Mouse (Mus musculus): Measurements from ENCODE around the gene Nt5c.
"Not testable (repeated sequence)": the region's sequence is repeated elsewhere in the genome, so short reads cannot be mapped to it uniquely, and the experiment has no call there.

Gene Nt5c

DNA sequence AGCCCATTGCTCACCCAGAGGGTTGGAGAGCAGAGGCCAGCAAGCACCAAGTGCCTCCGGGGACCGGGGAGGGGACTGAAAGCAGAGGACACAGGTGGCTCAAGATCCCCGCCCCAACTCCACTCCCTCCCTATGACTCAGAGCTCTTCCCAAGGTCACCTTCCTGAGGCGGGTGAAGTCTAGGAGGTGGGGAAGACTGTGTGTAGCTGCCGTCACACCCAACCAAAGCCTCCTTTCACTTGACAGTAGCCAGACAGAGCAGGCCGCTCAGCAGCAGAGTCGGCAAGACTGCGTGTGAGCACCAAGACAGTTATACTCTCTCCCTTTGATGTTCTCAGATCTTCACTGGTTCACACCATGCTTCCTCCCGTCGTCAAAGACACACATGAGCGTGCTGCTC, 28.3 kb downstream of the Nt5c start:
- no peak for DNase-seq

DNA sequence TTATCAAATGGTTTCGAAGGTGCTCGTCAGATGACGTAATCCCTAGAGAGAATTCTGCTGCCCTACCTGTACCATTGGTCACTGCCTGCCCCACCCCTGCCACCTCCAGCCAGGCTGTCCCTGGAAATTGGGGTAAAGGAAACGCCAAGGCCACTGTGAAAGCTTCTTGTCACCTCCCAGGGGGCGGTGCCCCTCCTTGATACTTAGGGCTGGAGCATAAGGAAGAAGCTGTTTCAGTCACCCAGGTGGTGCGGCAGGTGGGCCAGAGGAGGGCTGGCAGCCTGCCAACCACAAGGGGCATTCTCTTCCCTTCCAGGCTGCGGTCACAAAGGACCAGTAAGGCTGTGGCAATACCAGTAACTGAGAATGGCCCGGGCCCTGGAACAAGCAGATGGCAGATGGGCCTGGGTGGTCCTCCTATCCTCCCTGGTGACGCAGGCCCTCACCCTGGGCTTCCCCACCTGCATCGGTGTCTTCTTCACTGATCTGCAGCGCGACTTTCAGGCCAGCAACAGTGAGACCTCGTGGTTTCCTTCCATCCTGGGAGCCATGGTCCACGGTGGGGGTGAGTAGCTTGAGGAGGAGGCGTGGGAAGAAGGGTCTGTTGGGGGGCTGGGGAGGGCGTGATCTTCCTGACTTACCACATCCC, 29.3 kb downstream of the Nt5c start, which contains the start of gene Slc16a5:
Slc16a5 (plus strand) TSS at position 232 of the 649 bp plus-strand sequence.
- DNase-seq = peak in 1 of 2 experiments; percentile 56

DNA sequence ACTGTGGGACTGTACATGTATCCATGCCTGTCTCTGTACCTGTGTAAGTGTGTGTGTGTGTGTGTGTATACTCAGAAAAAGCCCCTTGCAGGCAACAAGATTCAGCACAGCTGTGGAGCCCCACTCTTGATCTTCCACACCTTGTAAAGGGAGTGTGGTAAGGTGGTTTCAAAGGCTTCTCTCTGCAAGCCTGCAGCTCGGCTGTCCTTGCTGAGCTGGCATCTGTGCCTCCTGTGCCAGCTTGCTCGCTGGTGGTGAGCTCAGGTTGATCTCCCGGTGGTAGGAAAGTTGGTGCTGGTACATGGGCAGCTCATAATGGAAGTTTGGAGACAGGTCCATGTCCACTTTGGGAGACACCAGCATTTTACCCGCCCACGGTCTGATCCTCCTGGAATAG, 29.8 kb downstream of the Nt5c start:
- DNase-seq = no peak

DNA sequence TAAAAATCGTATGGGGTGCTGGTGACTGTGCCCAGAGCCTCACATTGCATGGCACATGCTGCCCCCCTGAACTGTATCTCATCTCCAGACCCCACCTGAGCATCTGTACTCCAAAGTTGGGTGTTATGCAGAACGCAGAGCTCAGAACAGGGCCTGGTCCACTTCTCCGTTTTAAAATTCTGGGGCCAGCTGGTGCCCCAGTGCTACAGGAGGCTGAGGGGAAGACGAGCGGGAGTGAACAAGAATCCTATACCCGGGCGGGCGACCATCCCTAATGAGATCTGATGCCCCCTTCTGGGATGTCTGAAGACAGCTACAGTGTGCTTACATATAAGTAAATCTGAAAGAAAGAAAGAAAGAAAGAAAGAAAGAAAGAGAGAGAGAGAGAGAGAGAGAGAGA, 30.7 kb downstream of the Nt5c start:
- no peak for DNase-seq

DNA sequence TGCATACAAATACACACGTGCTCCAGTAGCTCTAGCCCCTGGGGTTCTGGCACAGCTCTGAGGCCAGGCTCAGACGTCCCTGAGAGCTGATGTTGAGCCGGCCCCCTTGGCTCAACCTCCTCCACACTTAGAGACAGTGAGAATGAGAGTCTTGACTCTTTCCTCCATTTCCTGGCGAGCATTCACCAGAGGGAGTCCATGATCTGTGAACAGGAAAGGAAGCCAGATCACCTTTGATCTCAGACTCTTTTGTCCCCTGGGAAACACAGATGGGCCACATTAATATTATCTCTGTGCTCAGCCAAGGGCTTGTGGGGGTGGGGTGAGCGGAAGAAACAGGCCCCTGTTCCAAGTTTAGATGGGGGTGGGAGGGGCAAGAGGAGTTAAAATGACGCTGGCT, 34.3 kb downstream of the Nt5c start:
- no peak for DNase-seq

DNA sequence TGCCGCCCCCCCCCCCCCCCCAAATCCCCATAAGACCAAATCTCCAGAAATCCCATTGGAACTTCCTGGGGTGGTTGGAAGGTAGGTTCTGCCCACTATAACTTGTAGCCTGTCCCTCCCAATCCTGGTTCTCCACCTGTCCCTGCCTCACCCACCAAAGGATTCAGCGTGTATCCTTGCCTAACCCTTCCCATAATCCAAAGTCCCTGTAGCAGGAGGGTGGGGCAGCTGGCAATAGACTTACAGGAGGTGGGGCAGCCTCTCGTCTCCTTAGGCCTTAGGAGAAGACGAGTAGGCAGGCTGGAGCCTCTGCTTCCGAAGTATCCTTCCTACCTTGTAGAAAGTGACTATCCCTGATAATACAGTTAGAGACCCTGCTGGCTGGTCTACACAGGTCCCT, 35.5 kb downstream of the Nt5c start:
- no peak for DNase-seq

DNA sequence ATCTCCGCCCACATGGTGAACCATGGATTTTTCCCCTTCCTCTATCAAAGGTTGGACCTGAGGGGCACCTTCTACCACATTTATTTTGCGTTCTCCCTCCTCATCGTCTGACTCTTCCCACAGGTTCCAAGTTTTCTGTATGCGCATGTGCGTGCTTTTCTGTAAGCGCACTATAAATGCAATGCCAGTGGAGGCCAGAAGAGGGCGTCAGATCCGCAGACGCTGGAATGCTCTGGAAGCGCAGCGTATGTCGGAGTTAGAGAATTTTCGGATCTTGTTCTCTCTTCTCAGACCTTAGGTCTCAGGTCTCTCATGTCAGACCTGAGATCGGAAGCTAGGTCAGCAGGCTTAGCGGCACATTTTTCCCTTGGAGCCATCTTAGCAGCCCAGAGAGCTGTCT, 36.0 kb downstream of the Nt5c start:
- no peak for DNase-seq

DNA sequence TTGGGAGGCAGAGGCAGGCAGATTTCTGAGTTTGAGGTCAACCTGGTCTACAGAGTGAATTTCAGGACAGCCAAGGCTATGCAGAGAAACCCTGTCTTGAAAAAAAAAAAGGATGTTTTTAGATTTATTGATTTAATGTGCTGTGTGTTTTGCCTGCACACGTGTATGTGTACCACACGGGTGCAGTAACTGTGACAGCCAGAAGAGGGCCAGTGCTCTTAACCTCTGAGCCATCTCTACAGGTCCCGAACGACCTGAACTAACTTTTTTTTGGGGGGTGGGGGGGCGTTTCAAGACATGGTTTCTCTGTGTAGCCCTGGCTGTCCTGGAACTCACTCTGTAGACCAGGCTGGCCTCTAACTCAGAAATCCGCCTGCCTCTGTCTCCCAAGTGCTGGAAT, 36.8 kb downstream of the Nt5c start:
- DNase-seq = not testable (repeated sequence)

DNA sequence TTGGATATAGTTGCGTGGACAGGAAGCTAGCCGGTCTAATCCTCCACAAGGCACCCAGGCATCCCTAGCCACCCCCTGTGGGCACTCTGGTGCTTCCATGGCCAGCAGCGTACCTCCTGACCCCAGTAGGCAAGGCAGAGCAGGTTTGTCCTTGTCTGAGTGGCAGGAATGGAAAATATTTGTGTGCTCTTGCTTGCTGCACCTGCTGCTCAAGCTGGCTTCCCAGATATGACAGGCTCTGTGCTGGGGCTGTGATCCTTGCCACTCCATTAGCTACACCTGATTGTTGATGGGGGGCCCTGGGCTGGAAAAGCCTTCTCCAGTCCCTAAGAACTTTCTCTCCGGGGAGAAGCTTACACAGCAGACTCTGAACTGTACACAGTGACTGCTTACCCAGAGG, 38.4 kb downstream of the Nt5c start:
- DNase-seq = no peak

DNA sequence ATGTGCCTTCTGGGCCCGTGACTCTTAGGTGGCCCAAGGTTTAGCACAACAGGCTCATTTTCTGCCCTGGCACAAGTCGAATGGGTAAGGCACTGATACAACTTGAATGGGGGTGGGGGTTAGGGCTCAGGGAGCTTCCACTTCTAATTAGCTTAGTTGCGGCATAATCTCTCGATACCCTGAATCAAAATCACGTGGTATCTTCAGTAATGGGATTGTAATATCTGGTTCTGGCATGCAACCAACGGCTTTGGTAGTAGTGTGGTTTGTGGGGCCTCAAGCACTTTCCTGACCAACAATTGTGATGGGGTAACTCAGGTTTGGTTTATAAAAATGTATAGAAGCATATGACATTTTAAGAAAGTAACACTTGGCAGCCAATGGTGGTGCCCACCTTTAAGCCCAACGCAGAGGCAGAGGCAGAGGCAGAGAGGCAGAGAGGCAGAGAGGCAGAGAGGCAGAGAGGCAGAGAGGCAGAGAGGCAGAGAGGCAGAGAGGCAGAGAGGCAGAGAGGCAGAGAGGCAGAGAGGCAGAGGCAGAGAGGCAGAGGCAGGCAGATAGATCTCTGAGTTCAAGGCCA, 39.3 kb downstream of the Nt5c start:
- DNase-seq = no peak

DNA sequence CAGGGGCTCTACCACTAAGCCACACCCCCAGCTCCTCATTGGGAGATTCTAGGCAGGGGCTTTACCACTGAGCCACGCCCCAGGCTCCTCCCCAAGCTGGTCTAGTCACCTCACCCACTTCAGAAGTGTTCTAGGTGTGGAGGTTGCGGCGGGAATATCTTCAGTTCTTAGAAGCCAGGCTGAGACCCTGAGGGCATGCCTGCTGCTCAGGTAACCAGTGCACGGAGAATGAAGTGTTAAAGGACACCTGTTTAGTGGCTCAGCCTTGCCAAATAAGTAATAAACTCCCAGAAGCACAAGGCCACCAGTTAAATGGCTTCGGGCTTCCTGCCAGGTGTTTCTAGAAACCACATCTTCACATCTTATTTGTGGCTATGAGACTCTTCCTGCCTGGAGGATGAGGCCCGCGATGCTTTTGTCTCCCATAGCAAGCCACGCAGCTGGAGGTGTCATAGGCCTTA, 39.9 kb downstream of the Nt5c start:
- no peak for DNase-seq

DNA sequence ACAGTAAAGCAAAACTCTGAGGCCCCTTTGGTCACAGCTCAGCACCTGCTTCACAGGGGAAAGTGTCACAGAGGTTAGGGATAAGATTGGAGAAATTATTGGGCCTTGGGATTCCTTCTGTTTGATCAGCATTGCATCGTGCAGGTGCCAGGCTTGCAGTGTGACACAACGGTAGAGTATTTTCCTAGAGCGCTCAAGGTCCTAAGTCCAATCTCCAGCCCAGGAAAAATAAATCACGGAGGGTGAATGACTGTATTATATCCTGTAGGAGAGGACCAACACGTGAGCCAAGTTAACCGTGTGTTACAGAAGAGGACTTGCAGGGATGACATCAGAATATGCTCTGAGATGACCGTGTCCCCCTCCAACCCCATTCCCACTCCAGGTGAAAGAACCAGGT, 41.5 kb downstream of the Nt5c start:
- no peak for DNase-seq

DNA sequence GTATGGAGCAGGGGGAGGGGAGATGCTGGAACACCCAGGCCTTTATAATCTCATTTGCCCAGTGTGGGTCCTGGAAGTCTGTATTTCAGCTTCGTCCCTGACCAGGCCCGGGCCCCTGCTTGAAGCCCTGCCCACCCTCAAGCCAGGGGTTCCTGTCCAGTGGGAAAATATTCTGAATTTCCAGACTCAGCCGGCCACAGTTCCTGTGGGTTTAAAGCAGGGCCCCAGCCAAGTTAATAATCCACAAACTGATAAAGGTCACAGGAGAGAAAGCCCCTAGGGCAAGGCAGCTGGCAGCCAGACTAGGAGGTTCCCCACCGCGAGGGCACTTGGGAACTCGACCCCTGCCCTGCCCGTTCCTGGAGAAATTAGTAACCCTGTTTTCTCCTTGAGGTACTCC, 42.7 kb downstream of the Nt5c start:
- no peak for DNase-seq

DNA sequence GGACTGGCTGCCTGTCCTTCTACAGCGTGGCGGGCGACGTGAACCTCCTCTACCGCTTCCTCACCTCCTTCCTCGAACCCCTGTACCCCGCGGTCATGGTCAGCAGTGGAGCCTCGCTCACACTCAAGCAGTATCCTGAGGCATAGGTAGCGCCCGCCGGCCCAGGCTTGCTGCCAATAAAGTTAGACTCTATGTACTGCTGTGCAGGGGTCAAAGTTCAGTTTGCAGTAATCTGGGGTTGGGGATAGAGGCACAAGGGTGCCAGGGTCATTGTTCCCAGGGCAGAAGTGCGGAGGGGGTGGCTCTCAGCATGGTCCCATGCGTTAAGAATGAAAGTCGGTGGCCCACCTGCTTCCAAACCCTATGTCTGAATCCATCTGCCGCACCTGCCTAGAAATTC, 43.6 kb downstream of the Nt5c start:
- DNase-seq = no peak

DNA sequence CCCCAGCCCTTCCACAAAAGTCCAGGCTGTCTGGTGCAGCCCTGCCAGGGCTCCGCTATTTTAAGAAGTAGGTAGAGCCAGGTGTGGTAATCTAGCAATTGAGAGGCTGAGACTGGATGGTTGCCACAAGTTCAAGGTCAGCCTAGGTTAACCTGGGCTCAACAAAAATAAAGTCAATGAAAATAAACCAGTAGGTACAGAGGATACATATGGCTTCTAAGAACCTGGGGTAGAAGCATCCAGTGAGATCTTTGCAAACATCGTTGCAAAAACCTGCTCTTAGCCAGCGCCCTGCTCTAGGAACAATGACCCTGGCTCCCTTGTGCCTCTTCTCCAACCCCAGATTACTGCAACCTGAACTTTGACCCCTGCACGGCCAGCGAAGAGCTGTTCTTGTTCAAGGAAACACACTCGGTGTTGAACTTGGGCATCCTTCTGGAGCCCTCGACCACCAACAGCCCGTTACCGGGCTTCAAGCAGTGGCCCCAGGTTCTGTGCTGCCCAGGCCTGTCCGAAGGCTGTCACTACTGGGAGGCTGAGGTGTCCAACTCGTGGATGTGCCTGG, 44.3 kb downstream of the Nt5c start:
- DNase-seq = no peak

DNA sequence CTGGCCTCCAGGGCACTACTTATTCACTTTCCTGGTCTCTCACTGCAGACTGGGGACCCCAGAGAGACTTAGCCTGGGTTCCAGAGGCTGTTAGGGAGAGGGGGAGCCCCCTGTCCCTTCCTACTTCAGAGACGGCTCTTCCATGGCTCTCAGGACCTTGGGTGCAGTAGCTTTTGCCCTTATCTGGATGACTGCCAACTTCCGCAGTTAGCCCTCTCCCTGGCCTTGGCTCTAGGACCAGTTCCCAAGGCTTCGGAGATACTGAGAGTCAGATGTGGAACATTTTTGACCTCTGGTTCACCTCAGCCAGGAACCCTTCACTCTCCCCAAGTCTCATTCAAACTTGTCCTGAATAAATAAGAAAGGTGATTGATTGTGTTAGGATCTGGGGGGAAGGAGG, 44.8 kb downstream of the Nt5c start:
- no peak for DNase-seq

DNA sequence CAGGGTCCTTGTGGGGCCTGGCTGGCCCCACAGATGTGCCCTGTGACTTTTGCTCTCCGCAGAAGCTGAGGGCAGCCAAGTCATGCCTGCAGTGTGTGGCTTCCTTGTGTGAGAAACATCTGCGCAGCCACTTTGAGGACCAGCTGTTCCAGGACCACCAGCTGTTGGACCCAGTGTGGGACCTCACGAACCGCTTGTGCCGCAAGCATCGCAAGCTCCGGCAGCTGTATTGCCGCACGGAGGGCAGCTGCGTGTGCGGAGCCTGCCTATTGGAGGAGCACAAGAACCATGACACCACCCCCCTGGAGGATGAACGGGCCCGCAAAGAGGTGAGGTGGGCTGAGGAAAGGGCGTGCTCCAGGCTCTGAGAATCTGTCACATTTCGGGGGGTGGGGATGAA, 50.2 kb downstream of the Nt5c start:
- DNase-seq = no peak
